Mouse (Mus musculus): ENCODE results near the gene Carf. TPM values are rescaled to one million over a fixed set of nuclear protein-coding genes. Genes with fewer than 3 reads are reported as not detected.
A peak's percentile ranks its signal among the peaks of the same experiment; 100 is the strongest.
"Not testable (repeated sequence)": the region's sequence is repeated elsewhere in the genome, so short reads cannot be mapped to it uniquely, and the experiment has no call there.

Gene Carf
- polyA plus RNA-seq, 1 experiment from 2014 or later: 9.0 TPM

DNA sequence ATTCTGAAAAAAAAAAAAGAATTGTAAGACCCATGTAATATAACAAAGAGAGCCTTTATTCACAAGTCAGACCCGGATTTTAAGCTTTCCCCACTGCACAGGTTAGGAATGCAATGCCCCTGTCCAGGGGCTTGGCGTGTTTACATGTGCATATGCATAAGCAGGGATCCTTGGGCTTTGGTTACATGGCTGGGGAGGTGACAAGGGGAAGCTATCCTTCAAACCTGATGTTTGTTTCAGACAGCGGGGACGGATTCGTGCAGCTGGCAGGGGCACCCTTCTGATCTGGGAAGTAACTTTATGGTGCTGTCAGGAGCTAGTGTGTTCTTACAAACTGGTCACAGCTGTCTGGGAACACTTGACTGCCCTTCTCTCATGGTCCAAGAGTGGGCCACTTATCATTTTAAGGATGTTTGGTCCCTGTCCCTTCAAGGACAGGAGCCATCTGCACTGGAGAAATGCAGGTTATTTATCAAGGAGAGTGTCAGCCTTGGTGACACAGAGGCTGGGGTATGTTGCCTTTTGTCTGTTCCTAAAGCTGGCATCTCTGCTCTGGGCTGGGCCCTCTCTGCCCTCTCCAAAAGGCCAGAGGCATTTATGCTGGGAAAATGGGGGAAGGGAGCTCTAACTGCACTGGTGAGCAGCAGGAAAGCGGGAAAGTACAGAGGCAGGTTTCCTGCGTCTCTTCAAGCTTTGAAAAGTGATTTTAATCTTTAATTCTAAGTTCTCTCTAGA lies 19.8 kb downstream of the Carf start:
- Histone ChIP-seq H3K4me2 (replicated peaks) (no peak overlapping the region), H3K9me3 (0 out of 2 replicates have a peak, but pooled peaks cover 5% of the 10 kb centered on the region), H3K9ac (replicated peaks) (no peak overlapping the region), H3K27ac (no peak overlapping the region), H3K27me3 (no peaks in the 10 kb centered on the region), H3K36me3 (peaks cover 18% of the 10 kb centered on the region), H3K4me1 (replicated peaks) (no peaks in the 10 kb centered on the region), H3K4me3 (replicated peaks) (no peak overlapping the region)
- 85% methylated on average over 7 of the region's 7 CpGs for WGBS
- no peak for ATAC-seq

DNA sequence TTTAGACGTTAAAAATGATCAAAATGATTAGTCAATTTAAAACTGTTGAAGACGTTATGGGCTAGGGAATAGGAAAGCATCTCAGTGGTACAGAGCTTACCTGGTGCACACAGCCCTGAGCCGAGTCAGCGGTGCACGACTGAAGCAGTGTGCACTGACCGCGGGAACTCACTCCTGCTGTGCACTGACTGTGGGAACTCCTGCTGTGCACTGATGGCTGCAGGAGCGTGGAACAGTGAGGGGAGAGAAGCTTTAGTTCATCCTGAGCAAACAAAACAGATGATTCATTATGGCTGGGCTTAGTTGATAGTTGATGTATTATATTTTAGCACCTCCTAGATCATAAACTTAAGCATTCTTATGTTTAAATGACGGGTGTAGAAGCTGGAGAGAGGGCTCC lies 39.3 kb downstream of the Carf start:
- no peak overlapping the region for H3K9ac ChIP-seq (replicated peaks)
- peaks cover 5% of the 10 kb centered on the region; the same call in 1 of the 2 replicates for H3K36me3 ChIP-seq
- no peak overlapping the region for H3K4me3 ChIP-seq (replicated peaks)
- 32% methylated on average over 9 of the region's 9 CpGs for WGBS
- ATAC-seq: no peak
- no peaks in the 10 kb centered on the region for H3K9me3 ChIP-seq
- no peak overlapping the region for H3K27ac ChIP-seq
- no peaks in the 10 kb centered on the region for H3K27me3 ChIP-seq
- H3K4me2 ChIP-seq (replicated peaks): no peak overlapping the region
- no peaks in the 10 kb centered on the region for H3K4me1 ChIP-seq (replicated peaks)

GRCm38 (mm10) chr1:60152700-60153099 lies 54.7 kb downstream of the Carf start:
- no peaks in the 10 kb centered on the region for H3K9me3 ChIP-seq
- no peak overlapping the region for H3K9ac ChIP-seq (replicated peaks)
- peaks cover 11% of the 10 kb centered on the region; the same call in 1 of the 2 replicates for H3K36me3 ChIP-seq
- H3K27ac ChIP-seq: no peak overlapping the region
- H3K27me3 ChIP-seq: no peaks in the 10 kb centered on the region
- no peaks in the 10 kb centered on the region for H3K4me1 ChIP-seq (replicated peaks)
- H3K4me2 ChIP-seq (replicated peaks): no peak overlapping the region
- no peak for ATAC-seq
- H3K4me3 ChIP-seq (replicated peaks): no peak overlapping the region
- 67% methylated on average over 5 of the region's 5 CpGs for WGBS

GRCm38 (mm10) chr1:60156651-60157050 lies 58.6 kb downstream of the Carf start:
- Histone ChIP-seq H3K27me3 (no peaks in the 10 kb centered on the region), H3K36me3 (no peaks in the 10 kb centered on the region)
- WGBS: 85% methylated on average over 7 of the region's 7 CpGs

GRCm38 (mm10) chr1:60158411-60158810 lies 60.4 kb downstream of the Carf start:
- 66% methylated on average over 3 of the region's 3 CpGs for WGBS
- no peaks in the 10 kb centered on the region for H3K27me3 ChIP-seq
- H3K4me3 ChIP-seq (replicated peaks): no peak overlapping the region
- H3K4me2 ChIP-seq (replicated peaks): no peak overlapping the region
- H3K9me3 ChIP-seq: no peaks in the 10 kb centered on the region
- H3K36me3 ChIP-seq: no peaks in the 10 kb centered on the region
- ATAC-seq: no peak
- no peak overlapping the region for H3K27ac ChIP-seq
- H3K4me1 ChIP-seq (replicated peaks): no peaks in the 10 kb centered on the region
- no peak overlapping the region for H3K9ac ChIP-seq (replicated peaks)

More at GRCm38 (mm10) chr1:60156651-60157050, 58.6 kb downstream of the Carf start:
- Histone ChIP-seq H3K4me1 (replicated peaks) (no peaks in the 10 kb centered on the region), H3K4me3 (replicated peaks) (no peak overlapping the region), H3K4me2 (replicated peaks) (no peak overlapping the region), H3K27ac (no peak overlapping the region), H3K9ac (replicated peaks) (no peak overlapping the region), H3K9me3 (no peaks in the 10 kb centered on the region)
- no peak for ATAC-seq

DNA sequence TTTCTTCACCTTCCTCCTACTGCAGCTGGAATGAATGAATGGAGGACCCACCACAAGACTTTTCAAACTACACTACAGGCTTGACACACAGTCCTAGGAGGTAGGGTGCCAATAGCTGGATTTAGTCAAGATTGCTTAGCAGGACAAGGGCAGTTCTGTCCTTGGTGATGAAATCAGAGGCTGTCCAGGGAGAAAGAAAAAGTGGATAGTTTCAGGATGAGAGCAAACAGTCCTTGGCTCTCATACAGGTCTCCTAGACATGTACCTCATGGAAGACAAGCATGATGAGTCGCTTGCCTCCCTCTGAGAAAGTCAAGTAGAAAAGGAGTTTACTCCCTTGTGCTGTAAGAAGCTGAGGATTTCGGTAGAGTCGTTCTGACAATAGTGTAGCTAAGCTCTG lies 65.6 kb downstream of the Carf start:
- ATAC-seq: no peak
- Histone ChIP-seq H3K27me3 (no peaks in the 10 kb centered on the region), H3K27ac (no peak overlapping the region)

DNA sequence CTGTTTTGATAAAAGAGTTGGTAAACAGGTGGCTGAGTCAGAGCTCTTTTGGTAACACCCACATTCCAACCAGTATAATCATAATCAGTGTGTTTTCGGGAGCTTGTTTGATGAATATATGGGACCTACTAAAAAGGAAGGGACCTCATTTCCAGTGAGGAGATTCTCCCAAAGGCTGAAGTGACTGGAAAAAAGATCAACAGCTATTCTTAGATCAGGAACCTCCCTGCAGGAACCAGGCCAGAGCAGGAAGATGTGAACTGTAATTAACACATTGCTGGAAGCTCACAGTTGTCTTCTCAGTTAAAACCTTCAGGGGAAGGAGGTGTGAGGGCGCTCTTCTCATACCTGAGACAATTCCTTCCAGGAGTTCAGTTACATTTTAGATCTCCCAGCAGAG lies 71.6 kb downstream of the Carf start:
- no peak for ATAC-seq
- H3K27me3 ChIP-seq: no peaks in the 10 kb centered on the region

More for the DNA sequence above, 65.6 kb downstream of the Carf start:
- 89% methylated on average over 3 of the region's 3 CpGs for WGBS
- Histone ChIP-seq H3K4me2 (replicated peaks) (no peak overlapping the region), H3K9me3 (no peaks in the 10 kb centered on the region), H3K4me1 (replicated peaks) (no peaks in the 10 kb centered on the region), H3K9ac (replicated peaks) (no peak overlapping the region), H3K4me3 (replicated peaks) (no peak overlapping the region), H3K36me3 (no peaks in the 10 kb centered on the region)

DNA sequence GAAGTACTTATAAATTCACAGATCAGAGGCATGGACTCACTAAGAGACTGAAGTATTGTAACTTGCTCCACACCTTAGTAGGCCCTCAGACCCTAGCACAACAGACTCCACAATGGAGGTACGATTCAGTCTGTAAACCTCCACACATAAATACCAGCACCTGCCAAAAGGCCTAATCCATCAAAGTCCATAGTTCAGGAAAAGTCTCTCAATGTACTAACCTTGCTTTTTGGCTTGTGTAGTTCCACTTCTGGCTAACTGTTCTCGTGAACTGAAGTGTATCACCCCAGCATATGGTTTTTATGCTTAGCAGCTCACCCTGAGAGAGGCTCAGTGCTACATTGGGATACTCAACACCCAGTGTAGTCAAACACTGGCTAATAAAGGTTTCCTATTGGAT lies 72.2 kb downstream of the Carf start:
- no peak overlapping the region for H3K9ac ChIP-seq (replicated peaks)
- no peak overlapping the region for H3K4me2 ChIP-seq (replicated peaks)
- no peaks in the 10 kb centered on the region for H3K4me1 ChIP-seq (replicated peaks)
- no peaks in the 10 kb centered on the region for H3K9me3 ChIP-seq
- H3K36me3 ChIP-seq: no peaks in the 10 kb centered on the region
- H3K27ac ChIP-seq: no peak overlapping the region
- WGBS: 80% methylated on average over 2 of the region's 2 CpGs
- H3K27me3 ChIP-seq: no peaks in the 10 kb centered on the region
- no peak for ATAC-seq
- H3K4me3 ChIP-seq (replicated peaks): no peak overlapping the region

More for the DNA sequence above, 71.6 kb downstream of the Carf start:
- Histone ChIP-seq H3K27ac (no peak overlapping the region), H3K4me1 (replicated peaks) (no peaks in the 10 kb centered on the region), H3K4me2 (replicated peaks) (no peak overlapping the region), H3K9me3 (no peaks in the 10 kb centered on the region), H3K4me3 (replicated peaks) (no peak overlapping the region), H3K36me3 (no peaks in the 10 kb centered on the region), H3K9ac (replicated peaks) (no peak overlapping the region)
- WGBS: 81% methylated on average over 2 of the region's 2 CpGs

GRCm38 (mm10) chr1:60173119-60173518 lies 75.1 kb downstream of the Carf start:
- H3K9me3 ChIP-seq: no peaks in the 10 kb centered on the region
- H3K27me3 ChIP-seq: no peaks in the 10 kb centered on the region
- no peaks in the 10 kb centered on the region for H3K36me3 ChIP-seq
- ATAC-seq: no peak
- H3K9ac ChIP-seq (replicated peaks): no peak overlapping the region
- no peak overlapping the region for H3K27ac ChIP-seq
- no peak overlapping the region for H3K4me3 ChIP-seq (replicated peaks)
- H3K4me1 ChIP-seq (replicated peaks): no peaks in the 10 kb centered on the region
- 91% methylated on average over 3 of the region's 3 CpGs for WGBS
- no peak overlapping the region for H3K4me2 ChIP-seq (replicated peaks)

DNA sequence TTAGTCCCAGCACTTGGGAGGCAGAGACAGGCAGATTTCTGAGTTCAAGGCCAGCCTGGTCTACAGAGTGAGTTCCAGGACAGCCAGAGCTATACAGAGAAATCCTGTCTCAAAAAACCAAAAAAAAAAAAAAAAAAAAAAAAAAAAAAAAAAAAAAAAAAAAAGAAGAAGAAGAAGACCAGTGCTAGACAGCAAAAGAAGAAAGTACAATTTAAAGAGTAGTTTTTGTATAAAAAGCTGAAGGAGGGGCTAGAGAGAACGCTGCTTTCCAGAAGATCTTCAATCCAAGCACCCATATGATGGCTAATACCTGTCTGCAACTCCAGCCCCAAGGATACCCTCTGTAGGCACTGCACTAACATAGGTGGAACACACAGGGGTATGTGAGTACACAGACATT lies 79.8 kb downstream of the Carf start:
- not testable (repeated sequence) for H3K4me2 ChIP-seq (replicated peaks); H3K36me3 ChIP-seq; H3K27me3 ChIP-seq; H3K9ac ChIP-seq (replicated peaks); H3K4me3 ChIP-seq (replicated peaks); H3K27ac ChIP-seq; H3K9me3 ChIP-seq; ATAC-seq
- H3K4me1 ChIP-seq (replicated peaks): peaks cover 16% of the 10 kb centered on the region
- 86% methylated on average over 1 of the region's 1 CpGs for WGBS

- no peak for ATAC-seq
- peak overlapping the region; percentile 66 for H3K4me2 ChIP-seq (replicated peaks)
- no peaks in the 10 kb centered on the region for H3K27me3 ChIP-seq
- H3K4me1 ChIP-seq (replicated peaks): peaks cover 16% of the 10 kb centered on the region
- no peaks in the 10 kb centered on the region for H3K9me3 ChIP-seq
- H3K4me3 ChIP-seq (replicated peaks): peak overlapping the region; percentile 88
- peak overlapping the region; percentile 61 for H3K9ac ChIP-seq (replicated peaks)
- 25% methylated on average over 4 of the region's 4 CpGs for whole genome bisulfite sequencing
- peak overlapping the region; percentile 95; the same call in 1 of the 2 replicates for H3K27ac ChIP-seq
- no peaks in the 10 kb centered on the region for H3K36me3 ChIP-seq
Measured at GRCm38 (mm10) chr1:60179376-60179775, 81.3 kb downstream of the Carf start.

DNA sequence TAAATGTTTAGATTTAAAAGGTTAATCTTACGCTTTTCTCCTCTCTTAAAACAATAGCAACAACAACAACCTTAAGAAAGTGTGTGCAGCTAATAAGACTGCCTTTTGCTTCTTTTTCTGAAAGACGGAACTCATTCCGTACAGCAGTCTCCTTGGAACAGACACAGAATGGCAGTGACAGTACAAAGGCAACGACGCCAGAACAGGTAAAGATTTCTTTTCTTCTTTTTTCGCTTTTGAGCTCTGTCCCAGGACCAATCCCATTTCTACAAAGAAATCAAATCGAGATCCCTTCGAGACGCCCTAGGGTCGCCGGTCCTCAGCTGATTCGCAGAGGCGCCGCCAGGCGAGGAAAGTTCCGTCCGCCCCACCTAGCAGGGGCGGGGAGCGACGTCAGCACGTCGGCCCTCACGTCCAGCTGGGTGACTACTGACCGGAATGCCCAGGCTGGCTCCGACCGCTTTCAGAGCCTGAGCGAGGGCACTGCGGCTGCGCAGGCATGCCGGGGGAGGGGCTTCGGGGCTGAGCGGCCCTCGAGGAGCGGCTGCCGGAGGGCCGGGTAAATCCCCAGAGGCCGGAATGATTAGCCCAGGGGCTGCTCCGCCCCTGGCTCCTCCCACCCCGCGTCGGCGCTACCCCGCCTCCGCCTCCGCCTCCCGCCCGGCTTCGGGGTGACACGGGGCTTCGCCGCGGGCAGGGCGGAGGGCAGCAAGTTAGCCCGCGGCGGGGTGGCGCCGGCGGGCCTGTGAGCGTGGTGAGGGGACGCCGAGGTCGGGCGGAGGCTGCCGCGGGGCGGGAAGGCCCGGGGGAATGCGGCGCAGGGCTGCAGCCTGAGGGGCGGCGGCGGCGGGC lies 82.1 kb downstream of the Carf start, which contains the start of gene Nbeal1:
Gene Nbeal1, plus strand, starts transcription at position 668 of the 852 bp plus-strand sequence.
- no peaks in the 10 kb centered on the region for H3K36me3 ChIP-seq
- H3K4me2 ChIP-seq (replicated peaks): peak within 1 kb of the TSS; percentile 66
- H3K4me1 ChIP-seq (replicated peaks): peaks cover 16% of the 10 kb centered on the region
- H3K27me3 ChIP-seq: no peaks in the 10 kb centered on the region
- H3K9me3 ChIP-seq: no peaks in the 10 kb centered on the region
- peak within 1 kb of the TSS; percentile 88 for H3K4me3 ChIP-seq (replicated peaks)
- H3K27ac ChIP-seq: peak within 1 kb of the TSS; percentile 95
- WGBS: under 1% methylated on average over 71 of the region's 74 CpGs
- H3K9ac ChIP-seq (replicated peaks): peak within 1 kb of the TSS; percentile 88
- ATAC-seq: peak; percentile 99

All from midbrain, embryonic 13.5 days (tissue).